Comparison of ENCODE assay signal across 19 mouse cellular contexts in genomic region chr11:94941776-94942175, GRCm38 (mm10). TPM values are rescaled to one million over a fixed set of nuclear protein-coding genes. Genes with fewer than 3 reads are reported as not detected.
DNase-seq lines count a peak whose midpoint lies in the region; ATAC-seq and TF ChIP-seq lines count a peak whose summit lies in the region.
"Had no signal": no experiment of that assay in that cellular context is flagged by ENCODE, and none has a peak within 500 bp of the region (broad histone marks: within the 10 kb centered on the region; RNA-seq: fewer than 3 reads in every experiment).

No protein-coding gene starts in this region.

- H3K4me3 ChIP-seq in gastrocnemius, adult 2 months, result peak overlapping the region; percentile 77
- H3K4me3 ChIP-seq in kidney, embryonic 15.5 days (replicated peaks), result no peak overlapping the region
- H3K4me3 ChIP-seq in kidney, adult 2 months (ENCODE audit: insufficient read depth, low read depth, low read length), result no peak overlapping the region
- H3K4me3 ChIP-seq in embryonic facial prominence, embryonic 15.5 days (replicated peaks), result peak overlapping the region; percentile 6; the same call in 1 of the 2 replicates
- no peak overlapping the region for H3K4me3 ChIP-seq in stomach, postnatal 0 days (ENCODE audit: low read depth, low read length)
- H3K4me3 ChIP-seq: hindbrain, embryonic 10.5 days; limb, embryonic 12.5 days; midbrain, embryonic 10.5 days; neural tube, embryonic 13.5 days had no signal

- H3K9ac ChIP-seq in kidney, embryonic 15.5 days, result no peak overlapping the region
- 0 out of 2 replicates have a peak overlapping the region, but pooled peaks have one; percentile 15 for H3K9ac ChIP-seq in embryonic facial prominence, embryonic 15.5 days
- H3K9ac ChIP-seq in stomach, postnatal 0 days (ENCODE audit: low read length), result no peak overlapping the region
- H3K9ac ChIP-seq: forebrain, postnatal 0 days; neural tube, embryonic 13.5 days had no signal

- intact Hi-C loops in gastrocnemius, adult 2 months (cut with DNase I), result loop anchor here (2.0 kb wide), 1 partner anchor 101 kb away; no protein-coding TSS in a partner anchor

- peak overlapping the region; percentile 77 for H3K27ac ChIP-seq in gastrocnemius, adult 2 months
- H3K27ac ChIP-seq in kidney, embryonic 15.5 days, result peak overlapping the region; percentile 70
- no peak overlapping the region for H3K27ac ChIP-seq in kidney, adult 2 months (ENCODE audit: insufficient read depth, low read depth, low read length)
- H3K27ac ChIP-seq in embryonic facial prominence, embryonic 15.5 days (replicated peaks), result peak overlapping the region; percentile 98
- H3K27ac ChIP-seq in stomach, postnatal 0 days (replicated peaks), result peak overlapping the region; percentile 58
- H3K27ac ChIP-seq: hindbrain, embryonic 10.5 days; limb, embryonic 12.5 days; midbrain, embryonic 10.5 days; neural tube, embryonic 13.5 days had no signal

- H3K9me3 ChIP-seq in kidney, embryonic 15.5 days (replicated peaks), result no peaks in the 10 kb centered on the region
- H3K9me3 ChIP-seq in embryonic facial prominence, embryonic 15.5 days (replicated peaks), result no peaks in the 10 kb centered on the region
- no peaks in the 10 kb centered on the region for H3K9me3 ChIP-seq in stomach, postnatal 0 days (ENCODE audit: control insufficient read depth, low read length)
- H3K9me3 ChIP-seq: hindbrain, embryonic 10.5 days; limb, embryonic 12.5 days; midbrain, embryonic 10.5 days; neural tube, embryonic 13.5 days had no signal

- TF ChIP-seq CTCF in gastrocnemius, adult 2 months (IDR thresholded peaks at IDR 0.05), result no peak
- TF ChIP-seq CTCF in kidney, adult 2 months (conservative IDR thresholded peaks at IDR 0.05; ENCODE audit: insufficient read depth, insufficient read length, low read depth, low read length), result no peak
- TF ChIP-seq CTCF in stomach, postnatal 0 days (IDR thresholded peaks at IDR 0.05; ENCODE audit: low read depth), result no peak

- 80% methylated on average over 8 of the region's 8 CpGs for WGBS in kidney, embryonic 15.5 days
- 78% methylated on average over 8 of the region's 8 CpGs for WGBS in kidney, adult 2 months
- 71% methylated on average over 8 of the region's 8 CpGs for WGBS in embryonic facial prominence, embryonic 15.5 days
- WGBS in stomach, postnatal 0 days, result 75% methylated on average over 8 of the region's 8 CpGs

- peaks cover 27% of the 10 kb centered on the region for H3K4me1 ChIP-seq in kidney, embryonic 15.5 days
- H3K4me1 ChIP-seq in kidney, adult 2 months (ENCODE audit: control insufficient read depth, insufficient read depth, low read length), result no peaks in the 10 kb centered on the region
- H3K4me1 ChIP-seq in embryonic facial prominence, embryonic 15.5 days, result peaks cover 82% of the 10 kb centered on the region
- 0 out of 2 replicates have a peak, but pooled peaks cover 2% of the 10 kb centered on the region for H3K4me1 ChIP-seq in stomach, postnatal 0 days (replicated peaks; ENCODE audit: control insufficient read depth, insufficient read depth)

- peaks cover 67% of the 10 kb centered on the region for H3K36me3 ChIP-seq in kidney, embryonic 15.5 days
- no peaks in the 10 kb centered on the region for H3K36me3 ChIP-seq in kidney, adult 2 months (ENCODE audit: control insufficient read depth, insufficient read depth, low read length)
- H3K36me3 ChIP-seq in embryonic facial prominence, embryonic 15.5 days, result peaks cover 73% of the 10 kb centered on the region
- peaks cover 37% of the 10 kb centered on the region for H3K36me3 ChIP-seq in stomach, postnatal 0 days (ENCODE audit: control insufficient read depth, insufficient read depth, low read length)
- H3K36me3 ChIP-seq: midbrain, embryonic 10.5 days; neural tube, embryonic 13.5 days had no signal

- no peak for ATAC-seq in kidney, embryonic 15.5 days (replicated peaks; ENCODE audit: low FRiP score)
- ATAC-seq in embryonic facial prominence, embryonic 15.5 days (ENCODE audit: insufficient number of reproducible peaks, low FRiP score, low TSS enrichment, low read depth), result no peak
- no peak for ATAC-seq in stomach, postnatal 0 days (ENCODE audit: low FRiP score, low TSS enrichment)
- ATAC-seq: forebrain, postnatal 0 days had no signal

- no peak for DNase-seq in gastrocnemius, adult 2 months
- DNase-seq in gastrocnemius, adult 18-20 months (ENCODE audit: low spot score), result no peak
- DNase-seq in kidney, adult 2 months, result no peak
- DNase-seq in stomach, postnatal 0 days (ENCODE audit: low spot score), result no peak
- DNase-seq in left cerebral cortex, adult 18-20 months (ENCODE audit: low spot score in 2 of 2), result no peak
- DNase-seq: forebrain, postnatal 0 days; gastrocnemius, postnatal 10 days had no signal

- no peak for TF ChIP-seq EP300 in stomach, postnatal 0 days (optimal IDR thresholded peaks at IDR 0.05)

- H3K4me2 ChIP-seq in kidney, embryonic 15.5 days, result no peak overlapping the region
- peak overlapping the region; percentile 64 for H3K4me2 ChIP-seq in embryonic facial prominence, embryonic 15.5 days (replicated peaks)
- 0 out of 2 replicates have a peak overlapping the region, but pooled peaks have one; percentile 3 for H3K4me2 ChIP-seq in stomach, postnatal 0 days (replicated peaks; ENCODE audit: low read depth)
- H3K4me2 ChIP-seq: limb, embryonic 12.5 days; neural tube, embryonic 13.5 days had no signal

- no peak for TF ChIP-seq POLR2A in kidney, adult 2 months (IDR thresholded peaks at IDR 0.05; ENCODE audit: low read depth, low read length)

- H3K27me3 ChIP-seq in kidney, embryonic 15.5 days, result peaks cover 25% of the 10 kb centered on the region
- H3K27me3 ChIP-seq in kidney, adult 2 months (replicated peaks; ENCODE audit: control insufficient read depth, insufficient read depth, low read length), result no peaks in the 10 kb centered on the region
- H3K27me3 ChIP-seq in embryonic facial prominence, embryonic 15.5 days, result no peaks in the 10 kb centered on the region
- no peaks in the 10 kb centered on the region for H3K27me3 ChIP-seq in stomach, postnatal 0 days (ENCODE audit: control insufficient read depth, insufficient read depth, low read length)

RNA-seq across cellular contexts. Expression of gene Col1a1, which starts 5.8 kb away (rescaled TPM):
- 100 to 1,000 TPM; 154 to 483 TPM for total RNA-seq in gastrocnemius, adult 2 months (2021)
- 10 to 100 TPM; 64.6 to 65.0 TPM for total RNA-seq in gastrocnemius, adult 18-20 months (2021)
- polyA plus RNA-seq in kidney, embryonic 15.5 days (2015; fragmentation: Nextera tagmentation; extraction: Ambion mirVana), result 1,101 and 1,120 TPM in 2 replicates
- polyA plus RNA-seq in kidney, adult 2 months (2012; rRNA removed), result 25.3 and 29.6 TPM in 2 replicates
- 4,177 and 4,242 TPM in 2 replicates for polyA plus RNA-seq in embryonic facial prominence, embryonic 15.5 days (2015; fragmentation: Nextera tagmentation; extraction: Ambion mirVana)
- 816 and 869 TPM in 2 replicates for polyA plus RNA-seq in stomach, postnatal 0 days (2015; fragmentation: Nextera tagmentation; extraction: Ambion mirVana)
- 10 to 100 TPM in 1 of 2 experiments, 1 to 10 TPM in 1; 8.8 to 11.2 TPM for total RNA-seq in left cerebral cortex, adult 18-20 months (2021)
- total RNA-seq: common myeloid progenitor, adult 5-6 weeks; monocyte, adult 5-6 weeks had no signal

RNA-seq across cellular contexts. Expression of gene Hils1, which starts 25.6 kb away (rescaled TPM):
- total RNA-seq in gastrocnemius, adult 2 months (2021), result not detected
- total RNA-seq in gastrocnemius, adult 18-20 months (2021), result not detected
- not detected in 2 replicates for polyA plus RNA-seq in kidney, embryonic 15.5 days (2015; fragmentation: Nextera tagmentation; extraction: Ambion mirVana)
- polyA plus RNA-seq in kidney, adult 2 months (2012; rRNA removed), result 0.56 TPM in 1 of 2 replicates, not detected in the other
- polyA plus RNA-seq in embryonic facial prominence, embryonic 15.5 days (2015; fragmentation: Nextera tagmentation; extraction: Ambion mirVana), result 0.25 TPM in 1 of 2 replicates, not detected in the other
- not detected in 2 replicates for polyA plus RNA-seq in stomach, postnatal 0 days (2015; fragmentation: Nextera tagmentation; extraction: Ambion mirVana)
- total RNA-seq in left cerebral cortex, adult 18-20 months (2021), result not detected
- total RNA-seq: adrenal gland, postnatal 36 days; common myeloid progenitor, adult 5-6 weeks; forebrain, postnatal 0 days; gastrocnemius, postnatal 10 days; heart, adult 18-20 months had no signal
- polyA plus RNA-seq: forebrain, postnatal 0 days; hindbrain, embryonic 10.5 days; kidney, embryonic 16.5 days; limb, embryonic 12.5 days; liver, embryonic 16.5 days; midbrain, embryonic 10.5 days; neural tube, embryonic 13.5 days had no signal

RNA-seq across cellular contexts. Expression of gene Sgca, which starts 34.4 kb away (rescaled TPM):
- total RNA-seq in gastrocnemius, adult 2 months (2021), result 100 to 1,000 TPM; 252 to 278 TPM
- 100 to 1,000 TPM; 283 to 304 TPM for total RNA-seq in gastrocnemius, adult 18-20 months (2021)
- polyA plus RNA-seq in kidney, embryonic 15.5 days (2015; fragmentation: Nextera tagmentation; extraction: Ambion mirVana), result 1.2 and 1.7 TPM in 2 replicates
- 5.0 and 23.9 TPM in 2 replicates for polyA plus RNA-seq in kidney, adult 2 months (2012; rRNA removed)
- 11.7 and 14.6 TPM in 2 replicates for polyA plus RNA-seq in embryonic facial prominence, embryonic 15.5 days (2015; fragmentation: Nextera tagmentation; extraction: Ambion mirVana)
- 0.47 and 0.80 TPM in 2 replicates for polyA plus RNA-seq in stomach, postnatal 0 days (2015; fragmentation: Nextera tagmentation; extraction: Ambion mirVana)
- not detected for total RNA-seq in left cerebral cortex, adult 18-20 months (2021)
- total RNA-seq: adrenal gland, postnatal 36 days; common myeloid progenitor, adult 5-6 weeks; forebrain, postnatal 0 days; monocyte, adult 5-6 weeks had no signal
- polyA plus RNA-seq: neural tube, embryonic 13.5 days had no signal

RNA-seq across cellular contexts. Expression of gene Ppp1r9b, which starts 49.1 kb away (rescaled TPM):
- total RNA-seq in gastrocnemius, adult 2 months (2021), result 10 to 100 TPM; 18.3 to 25.7 TPM
- total RNA-seq in gastrocnemius, adult 18-20 months (2021), result 10 to 100 TPM; 16.1 to 24.5 TPM
- 10.0 and 10.6 TPM in 2 replicates for polyA plus RNA-seq in kidney, embryonic 15.5 days (2015; fragmentation: Nextera tagmentation; extraction: Ambion mirVana)
- polyA plus RNA-seq in kidney, adult 2 months (2012; rRNA removed), result 24.1 and 29.9 TPM in 2 replicates
- polyA plus RNA-seq in embryonic facial prominence, embryonic 15.5 days (2015; fragmentation: Nextera tagmentation; extraction: Ambion mirVana), result 11.0 and 12.8 TPM in 2 replicates
- polyA plus RNA-seq in stomach, postnatal 0 days (2015; fragmentation: Nextera tagmentation; extraction: Ambion mirVana), result 4.9 and 5.4 TPM in 2 replicates
- 100 to 1,000 TPM; 737 to 747 TPM for total RNA-seq in left cerebral cortex, adult 18-20 months (2021)

Comparison
In these comparisons a context has a peak if more than half of its experiments do, and no peak if none do; other contexts are left out.
1. RNA of gene Col1a1, which starts 5.8 kb away (polyA plus RNA-seq): 4,177 to 4,242 TPM in embryonic facial prominence, embryonic 15.5 days, 1,101 to 1,120 TPM in kidney, embryonic 15.5 days and 816 to 869 TPM in stomach, postnatal 0 days; 25.3 to 29.6 TPM in kidney, adult 2 months; every median in the first group is over 10 times any median in the second.
2. H3K4me3 ChIP-seq: peak in gastrocnemius, adult 2 months (single experiment) and embryonic facial prominence, embryonic 15.5 days (single experiment); none in kidney, embryonic 15.5 days (single experiment), kidney, adult 2 months (single experiment) and stomach, postnatal 0 days (single experiment).